Mouse (Mus musculus) megakaryocyte-erythroid progenitor cell, adult 5-6 weeks (primary cell): ENCODE measurements around the gene Tcf7l2. TPM values are rescaled to one million over a fixed set of nuclear protein-coding genes. Genes with fewer than 3 reads are reported as not detected.

ENCODE experiments used
- ATAC-seq: replicated peaks from 2 replicates; pipeline ENCODE4 v1.8.0; 2016; ENCODE audit warnings: mild to moderate bottlenecking, inconsistent platforms; ENCODE audit not compliant: severe bottlenecking, poor library complexity, low FRiP score, low TSS enrichment
- total RNA-seq, 2 experiments: library from RNA; stranded (forward) in 1 of 2; stranded (reverse) in 1 of 2; fragments of 200-1000, 215-1000 nt in 1 of 2; fragments of >200 nt in 1 of 2; fragmentation: Nextera tagmentation in 1 of 2; gene quantifications; 2 replicates each; pipeline ENCODE4 v1.2.3; 2014 to 2017

The Tcf7l2 gene
- total RNA-seq, 2 experiments from 2014 or later = 1.9 to 6.4 TPM

DNA sequence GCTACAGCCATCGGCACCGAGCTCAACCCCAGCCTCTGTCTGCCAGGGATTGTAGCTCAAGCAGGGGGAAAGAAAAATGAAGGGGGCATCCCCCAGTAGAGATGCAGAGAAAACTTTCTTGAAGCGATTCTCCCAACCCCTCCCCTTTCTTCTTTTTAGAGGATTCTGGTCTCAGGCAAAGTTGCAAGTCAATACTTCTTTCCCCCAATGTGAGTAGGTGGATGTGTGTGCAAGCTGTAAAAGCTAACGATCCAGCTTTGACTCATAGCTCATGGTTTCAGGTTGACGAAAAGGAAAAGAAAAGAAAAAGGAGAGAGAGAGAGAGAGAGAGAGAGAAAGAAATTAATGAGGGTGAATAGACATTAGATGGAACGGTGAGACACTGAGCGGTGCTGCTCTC, 8.8 kb downstream of the Tcf7l2 start:
- no peak for ATAC-seq

DNA sequence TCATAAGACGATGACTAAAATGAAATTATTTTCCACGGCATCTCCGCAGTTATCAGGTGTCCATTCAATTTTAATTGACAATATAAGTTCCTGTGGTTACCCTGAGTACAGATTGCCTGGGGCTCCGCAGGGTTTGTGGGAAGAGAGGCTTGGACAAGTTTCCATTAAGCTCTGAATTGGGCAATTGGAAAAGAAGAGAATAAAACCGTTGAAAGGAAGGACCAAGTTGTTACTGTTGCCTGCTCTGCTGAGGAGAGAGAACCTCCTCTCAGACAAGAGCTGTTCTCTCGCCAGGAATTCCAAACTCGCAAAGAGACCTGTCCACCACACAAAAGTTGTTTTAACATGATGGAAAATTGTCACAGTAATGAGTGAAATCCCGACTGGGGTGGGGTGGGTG, 11.2 kb downstream of the Tcf7l2 start:
- no peak for ATAC-seq

DNA sequence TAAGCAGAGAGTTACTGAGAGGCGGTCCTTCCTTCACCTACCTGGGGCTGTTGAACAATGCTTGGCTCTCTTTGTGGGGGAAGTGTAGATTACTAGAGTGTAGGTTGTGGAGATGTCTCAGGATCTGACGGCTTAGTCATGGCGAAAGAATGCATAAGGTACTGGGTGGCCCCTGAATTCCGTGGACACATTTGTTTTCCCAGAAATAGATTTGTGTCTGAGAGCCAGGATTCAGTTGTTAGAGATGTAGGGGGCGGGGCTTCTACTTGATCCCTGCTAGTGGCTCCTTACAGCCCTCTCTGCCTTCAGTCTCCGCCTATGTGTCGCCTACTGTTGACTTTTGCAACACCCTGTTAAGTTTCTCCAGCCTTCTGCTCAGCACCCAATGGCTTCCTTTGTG, 12.7 kb downstream of the Tcf7l2 start:
- ATAC-seq = no peak

DNA sequence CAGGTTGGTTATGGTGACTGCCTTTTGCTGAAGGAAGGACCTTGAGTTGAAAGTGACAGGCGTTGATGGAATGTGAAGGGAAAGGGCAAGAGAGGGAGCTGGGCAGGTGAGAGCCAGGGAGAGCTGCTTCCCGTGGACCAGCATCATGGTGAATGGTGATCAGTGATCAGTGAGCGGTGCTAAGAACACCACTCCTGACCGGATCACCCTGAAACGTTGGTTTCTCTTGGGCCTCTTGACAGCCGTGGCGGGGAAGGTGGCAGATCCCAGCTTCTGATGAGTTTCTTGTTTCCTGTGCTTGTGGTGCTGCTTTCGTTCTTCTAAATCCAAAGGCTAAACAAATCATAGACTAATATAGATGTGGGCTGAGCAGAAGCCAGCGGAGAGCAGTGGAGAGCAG, 13.8 kb downstream of the Tcf7l2 start:
- no peak for ATAC-seq

DNA sequence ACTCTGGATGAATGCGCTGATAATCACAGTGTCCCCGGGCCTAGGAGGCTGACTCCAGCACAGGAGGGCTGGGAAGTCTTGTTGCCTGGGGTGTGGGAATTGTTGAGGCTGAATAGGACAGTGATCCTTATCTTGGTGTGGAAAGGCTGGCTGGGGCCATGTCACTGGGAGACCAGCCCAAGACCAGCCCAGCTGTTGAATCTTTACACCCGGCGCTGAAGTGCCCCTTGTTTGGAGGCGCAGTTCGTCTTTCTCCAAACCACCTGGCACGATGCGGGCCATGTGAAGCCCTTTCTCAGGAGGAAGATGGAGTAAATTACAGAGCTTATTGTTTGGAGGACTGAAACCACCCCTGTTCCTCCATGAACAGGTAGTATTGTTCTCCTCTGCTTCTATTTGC, 15.1 kb downstream of the Tcf7l2 start:
- no peak for ATAC-seq

DNA sequence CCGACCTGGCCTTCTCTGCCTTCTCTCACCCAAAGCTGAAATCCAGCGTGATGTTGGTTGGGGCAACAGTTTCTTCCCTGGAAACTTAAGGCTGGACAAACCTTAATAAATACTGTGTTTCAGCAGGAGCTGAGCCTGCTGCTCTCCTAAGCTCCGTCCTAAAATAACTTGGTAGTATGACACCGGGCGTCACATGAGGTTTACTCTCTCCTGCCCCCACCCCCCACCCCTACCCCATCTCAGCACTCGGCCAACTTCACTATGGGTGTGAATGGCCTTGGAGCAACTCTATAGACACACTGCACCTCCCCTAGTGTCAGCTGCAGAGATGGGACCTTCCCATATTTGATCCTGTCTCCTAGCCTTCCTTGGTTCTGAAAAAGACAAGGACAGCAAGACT, 15.8 kb downstream of the Tcf7l2 start:
- no peak for ATAC-seq

DNA sequence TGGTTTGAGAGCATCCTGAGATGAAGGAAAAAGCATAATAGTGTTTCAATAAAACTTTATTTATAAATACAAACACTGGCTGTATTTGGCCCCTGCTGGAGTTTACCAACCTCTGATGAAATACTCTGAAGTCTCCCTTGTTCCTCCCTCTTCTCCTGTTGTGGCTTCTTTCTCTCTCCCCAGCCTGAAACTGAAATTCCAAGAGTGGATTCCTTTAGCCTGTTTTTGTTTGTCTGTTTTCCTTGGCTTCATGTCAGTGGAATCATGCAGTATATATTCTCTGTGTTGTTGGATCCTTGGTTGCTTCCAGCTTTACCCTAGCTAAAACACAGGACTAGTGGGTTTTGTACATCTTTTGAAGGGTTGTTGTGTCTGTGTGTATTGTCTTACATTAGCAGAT, 16.5 kb downstream of the Tcf7l2 start:
- no peak for ATAC-seq

DNA sequence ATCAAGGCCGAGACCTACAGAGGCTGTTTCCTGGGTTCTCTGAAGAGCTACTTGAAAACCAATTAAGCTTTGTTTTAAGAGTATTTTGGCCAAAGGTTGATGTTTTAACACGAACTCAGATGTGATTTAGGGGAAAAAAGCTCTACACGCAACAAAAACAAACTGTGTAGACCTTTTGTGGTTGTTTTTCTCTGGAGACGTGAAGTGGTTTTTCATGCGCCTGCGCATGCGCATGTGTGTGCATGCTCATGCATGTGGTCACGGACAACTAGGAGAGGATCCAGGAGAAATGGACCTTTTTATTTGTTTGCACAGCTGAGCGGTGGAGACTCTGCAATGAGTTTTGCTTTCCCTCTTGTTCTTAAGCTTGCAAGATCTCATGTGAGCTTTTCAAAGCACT, 17.4 kb downstream of the Tcf7l2 start:
- no peak for ATAC-seq

DNA sequence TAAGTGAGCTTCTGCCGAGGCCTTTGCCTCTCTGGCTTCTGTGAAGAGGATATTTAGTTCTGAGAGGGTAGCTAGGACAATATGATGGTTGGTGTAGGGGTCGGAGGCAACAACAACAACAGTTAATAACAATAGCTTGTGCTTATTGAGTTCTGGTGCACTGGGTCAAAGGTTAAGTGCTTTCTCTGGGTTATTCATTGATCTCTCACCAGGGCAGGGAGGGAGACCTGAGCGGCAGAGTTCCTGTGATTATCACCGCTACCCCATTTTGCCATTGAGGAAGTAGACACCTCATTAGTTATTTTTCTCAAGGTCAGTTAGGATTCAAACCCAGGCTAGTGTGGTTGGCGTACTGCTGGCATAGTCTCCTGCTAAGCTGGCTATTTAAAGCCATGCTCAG, 19.5 kb downstream of the Tcf7l2 start:
- no peak for ATAC-seq

DNA sequence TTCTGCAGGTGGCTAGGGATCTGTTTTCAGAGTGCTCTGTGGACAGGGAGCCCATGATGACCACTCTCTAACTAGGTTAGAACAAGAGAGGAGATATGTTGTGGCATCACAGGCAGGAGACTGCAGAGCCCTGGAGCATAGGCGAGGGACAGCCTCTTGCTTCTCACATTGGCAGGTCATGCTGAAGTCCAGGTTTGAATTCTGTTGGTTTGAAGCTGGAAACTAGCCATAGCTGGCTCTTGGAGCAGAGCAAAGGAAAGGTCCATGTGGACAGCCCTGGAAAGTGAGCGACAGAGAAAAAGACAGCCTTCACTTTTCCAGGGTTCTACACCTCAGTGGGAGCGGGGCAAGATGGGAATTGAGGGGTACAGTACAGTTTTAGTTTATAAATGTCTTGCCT, 20.6 kb downstream of the Tcf7l2 start:
- ATAC-seq = no peak

DNA sequence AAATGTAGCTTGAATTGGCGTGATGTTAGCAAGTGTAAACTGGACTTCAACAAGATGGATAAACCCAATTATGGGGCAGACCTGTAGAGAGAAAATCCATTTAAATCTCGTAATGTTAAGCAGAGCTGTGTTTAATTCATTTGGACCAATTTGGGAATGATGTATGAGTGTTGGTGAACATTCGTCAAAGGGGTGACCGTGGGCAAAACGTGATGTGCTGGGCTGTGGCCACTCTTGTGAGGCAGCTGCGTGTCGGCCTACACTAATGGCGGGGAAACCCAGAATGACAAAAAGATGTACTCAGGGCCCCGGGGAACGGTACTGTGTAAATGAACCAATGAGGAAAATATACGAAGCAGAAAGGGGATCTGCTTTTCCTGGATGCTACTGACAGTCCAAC, 24.2 kb downstream of the Tcf7l2 start:
- ATAC-seq = no peak

DNA sequence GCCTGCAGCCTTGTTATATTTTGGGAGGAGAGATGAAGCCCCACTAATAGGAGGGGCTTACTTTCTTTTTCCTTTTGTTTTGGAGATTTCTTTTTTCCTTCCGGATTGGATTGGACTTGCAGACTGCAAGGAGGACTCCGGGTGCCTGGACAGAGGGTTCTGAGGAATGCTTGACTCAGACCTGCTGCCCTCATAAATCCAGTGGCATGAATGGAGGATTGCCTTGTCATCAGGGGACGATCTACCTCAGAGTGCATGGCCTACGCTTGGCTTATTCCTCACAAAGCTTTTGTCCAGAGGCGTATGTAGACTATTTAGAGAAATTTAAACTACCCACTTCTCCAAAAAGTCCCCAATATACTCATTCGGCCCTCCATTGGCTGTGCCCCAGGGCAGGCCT, 25.5 kb downstream of the Tcf7l2 start:
- no peak for ATAC-seq

DNA sequence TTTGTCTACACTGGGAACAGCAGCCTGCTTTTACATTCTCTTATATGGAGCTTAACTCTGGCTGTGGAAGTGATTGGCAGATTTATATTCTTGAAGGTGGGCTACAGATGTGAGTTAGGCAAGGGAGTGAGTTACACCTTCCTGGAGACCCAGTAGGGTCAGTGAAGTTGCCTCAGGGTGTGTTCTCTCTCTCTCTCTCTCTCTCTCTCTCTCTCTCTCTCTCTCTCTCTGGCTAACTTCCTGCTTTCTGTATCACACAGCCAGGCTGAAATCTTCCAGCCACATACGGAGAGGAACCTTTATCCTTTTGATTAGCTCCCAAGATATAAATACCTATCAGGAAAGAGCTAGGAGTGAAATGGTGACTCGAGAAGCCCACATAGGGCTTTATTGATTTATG, 26.0 kb downstream of the Tcf7l2 start:
- no peak for ATAC-seq

DNA sequence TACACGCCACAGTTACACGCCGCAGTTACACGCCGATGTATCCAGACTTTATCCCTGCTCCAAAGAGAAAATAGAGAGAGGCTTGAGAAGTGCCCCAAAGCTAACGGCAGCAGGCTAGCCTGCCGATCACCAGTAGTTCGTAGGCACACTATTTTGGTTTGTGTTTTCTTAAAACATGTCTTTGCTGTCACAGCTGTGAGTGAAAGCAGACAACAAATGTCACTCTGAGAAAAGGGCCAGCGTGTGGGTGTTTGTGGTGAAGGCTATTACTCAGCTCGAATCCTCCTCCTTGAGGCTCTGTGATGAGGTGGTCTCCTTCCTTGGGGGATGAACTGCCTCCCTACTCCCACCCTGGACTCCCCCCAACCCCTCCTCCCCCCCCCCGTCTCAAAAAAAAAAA, 26.6 kb downstream of the Tcf7l2 start:
- no peak for ATAC-seq

DNA sequence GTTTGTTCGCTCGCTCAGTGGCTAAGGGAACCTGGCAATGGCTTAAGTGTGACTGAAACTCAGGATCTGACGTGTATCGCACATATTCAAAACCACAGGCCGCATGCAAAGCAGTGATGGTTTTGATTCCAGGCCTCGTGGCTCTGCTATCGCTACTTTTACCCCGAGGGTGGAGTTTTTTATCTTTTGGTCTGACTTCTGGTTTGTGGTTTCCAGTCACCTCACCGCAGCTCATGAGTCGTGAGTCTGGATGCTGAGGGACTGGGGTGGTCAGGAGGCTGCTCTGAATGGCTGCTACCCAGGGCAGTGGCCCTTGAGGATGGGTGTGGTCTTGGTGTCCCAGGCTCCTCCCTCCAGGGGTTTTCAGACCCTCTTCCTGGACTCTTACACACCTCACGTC, 27.3 kb downstream of the Tcf7l2 start:
- ATAC-seq = peak; percentile 47

DNA sequence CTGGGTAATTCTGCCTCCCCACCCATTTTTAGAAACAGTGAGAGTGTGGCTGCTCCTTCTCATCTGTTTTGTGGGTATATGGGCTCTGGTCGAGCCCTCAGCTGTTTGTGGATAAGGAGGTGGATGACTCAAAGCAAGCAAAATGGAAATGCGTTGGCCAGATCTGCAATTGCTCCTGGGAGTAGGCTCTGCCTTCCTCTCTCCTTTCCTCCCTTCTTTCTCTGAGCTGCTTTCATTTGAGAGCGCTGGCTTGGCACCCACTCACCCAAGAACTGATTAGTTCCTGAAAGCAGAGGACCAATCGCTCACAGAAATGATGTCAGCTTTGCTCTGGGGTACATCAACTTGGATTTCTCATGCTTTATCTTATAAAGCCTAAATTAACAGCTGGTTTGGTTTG, 32.7 kb downstream of the Tcf7l2 start:
- no peak for ATAC-seq

DNA sequence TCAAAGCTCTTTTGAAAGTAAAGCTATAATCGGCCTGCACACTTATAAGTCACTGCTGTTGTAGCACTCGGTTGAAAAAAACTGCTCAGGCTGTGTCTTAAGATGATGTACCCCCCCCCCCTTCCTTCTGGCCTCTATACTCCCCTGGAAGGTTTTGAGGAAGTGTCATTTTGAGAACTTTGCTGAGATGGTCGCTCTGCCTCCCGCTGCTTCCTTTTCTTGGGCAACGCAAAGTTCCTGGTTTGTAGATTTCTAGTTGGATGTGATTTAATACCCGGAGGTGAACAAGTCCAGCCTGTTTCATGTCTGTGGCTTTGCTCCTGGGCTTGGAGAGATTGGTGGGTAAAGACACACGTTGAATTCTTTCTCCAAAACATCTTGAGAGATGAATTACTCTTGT, 33.2 kb downstream of the Tcf7l2 start:
- no peak for ATAC-seq

DNA sequence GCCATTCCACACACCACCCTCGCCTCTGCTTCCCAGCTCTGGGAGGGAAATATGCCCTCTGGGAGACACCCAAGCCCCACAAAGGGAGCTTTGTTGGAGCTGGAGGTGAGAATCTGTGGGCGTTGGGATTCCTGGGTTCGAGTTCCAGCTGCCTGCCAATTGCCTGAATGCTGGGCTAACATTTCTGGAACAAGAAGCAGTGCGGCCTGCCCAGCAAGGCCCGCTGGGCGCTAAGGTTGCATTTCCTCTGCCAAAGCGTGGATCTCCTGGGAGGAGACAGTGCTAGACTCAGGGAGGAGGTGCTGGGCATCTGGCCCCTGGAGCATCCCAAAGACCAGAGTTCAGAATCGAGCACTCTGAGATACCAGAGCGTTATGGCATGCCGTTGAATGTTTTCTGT, 38.3 kb downstream of the Tcf7l2 start:
- ATAC-seq = no peak

DNA sequence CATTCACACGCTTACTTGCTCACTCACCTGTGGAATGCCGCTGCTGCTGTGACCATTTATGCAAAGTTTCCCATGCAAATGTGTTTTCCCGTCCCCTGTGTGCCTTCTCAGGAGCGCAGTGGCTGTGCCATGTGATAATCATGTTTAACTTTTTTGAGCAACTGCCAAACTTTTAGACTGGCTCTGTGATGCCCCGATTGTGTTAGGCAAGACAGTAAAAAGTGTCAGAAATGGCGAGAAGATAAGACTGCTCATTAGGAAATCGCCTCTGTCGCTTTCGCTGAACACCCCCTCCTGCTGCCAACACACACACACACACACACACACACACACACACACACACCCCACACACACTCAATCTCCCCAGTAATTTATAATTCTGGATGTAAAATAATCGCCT, 39.5 kb downstream of the Tcf7l2 start:
- ATAC-seq = peak; percentile 62

DNA sequence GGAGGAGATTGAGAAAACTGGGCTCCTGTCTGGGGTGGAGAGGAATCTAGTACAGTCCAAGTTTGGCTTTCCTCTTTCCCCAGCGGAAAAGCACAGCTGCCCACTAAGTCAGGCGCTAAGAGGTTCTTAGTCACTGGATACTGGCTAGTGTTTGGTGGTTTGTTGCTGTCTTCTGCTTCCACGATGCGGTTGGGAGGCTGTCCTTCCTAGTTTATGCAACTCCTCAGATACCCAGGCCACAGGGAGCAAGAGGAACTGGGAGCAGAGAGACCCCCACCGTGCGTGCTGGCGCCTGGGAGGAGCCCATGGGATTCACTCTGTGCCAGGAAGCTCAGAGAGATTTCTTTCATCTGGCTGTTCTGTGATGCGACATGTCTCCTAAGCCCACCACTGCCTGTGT, 40.1 kb downstream of the Tcf7l2 start:
- ATAC-seq = no peak

DNA sequence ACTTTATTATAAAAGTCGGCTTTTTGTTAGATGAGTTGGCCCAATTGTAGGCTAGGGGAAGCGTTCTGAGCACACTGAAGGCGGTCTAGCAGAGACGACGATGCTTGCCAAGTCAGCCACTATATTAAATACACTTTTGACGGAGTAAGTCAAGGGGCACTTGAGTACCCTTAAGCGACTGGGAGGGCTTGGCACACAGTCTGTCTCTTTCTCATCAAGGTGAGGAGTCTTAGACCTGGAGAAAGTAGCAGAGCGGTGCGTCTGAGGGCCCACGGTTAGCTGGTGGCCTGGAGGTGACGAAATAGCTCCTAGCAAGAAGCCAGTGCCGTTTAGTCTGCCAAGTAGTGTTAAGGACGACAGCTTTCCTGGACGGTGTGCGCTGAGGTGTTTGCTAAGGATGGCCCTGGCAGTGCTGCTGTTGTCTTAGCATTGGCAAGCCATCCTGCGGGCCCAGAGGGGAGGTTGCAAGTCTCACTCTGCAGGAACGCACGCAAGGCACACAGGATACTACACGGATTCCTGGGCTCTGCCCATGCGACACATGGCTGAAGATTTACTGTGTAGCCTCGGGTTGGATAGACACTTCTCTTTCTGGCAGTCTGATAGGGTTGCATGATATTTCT, 43.3 kb downstream of the Tcf7l2 start:
- ATAC-seq = no peak

DNA sequence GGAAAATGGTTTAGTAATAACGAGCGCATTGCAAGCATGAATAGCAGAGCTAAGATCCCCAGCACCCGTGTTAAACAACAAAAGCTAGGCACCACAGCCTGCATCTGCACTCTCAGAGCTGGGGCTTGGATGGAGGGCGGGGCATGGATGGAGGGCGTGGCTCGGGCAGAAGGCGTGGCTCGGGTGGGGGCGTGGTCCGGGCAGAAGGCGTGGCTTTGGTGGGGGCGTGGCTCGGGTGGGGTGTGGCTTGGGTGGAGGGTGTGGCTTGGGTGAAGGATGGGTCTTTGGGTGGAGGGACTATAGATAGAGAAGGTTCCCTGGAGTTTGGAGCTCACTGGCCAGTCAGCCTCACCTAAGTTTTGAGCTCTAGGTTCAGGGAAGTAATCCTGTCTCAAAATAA, 45.8 kb downstream of the Tcf7l2 start:
- ATAC-seq = peak; percentile 79
